Mouse (Mus musculus) intestine, embryonic 15.5 days (tissue): ENCODE measurements around the gene Ttc5. TPM values are rescaled to one million over a fixed set of nuclear protein-coding genes. Genes with fewer than 3 reads are reported as not detected.
"Not testable (repeated sequence)": the region's sequence is repeated elsewhere in the genome, so short reads cannot be mapped to it uniquely, and the experiment has no call there.

ENCODE experiments used
- ATAC-seq: fragments of 200-750 bp; cut with Nextera tagmentation; 2 replicates; pipeline ENCODE4 v1.8.0; 2017; ENCODE audit warnings: moderate TSS enrichment, moderate library complexity
- H3K27ac ChIP-seq: fragments of 300-500 bp; sonication (generic); 2 replicates; pipeline ENCODE4 v1.5.1; 2015; ENCODE audit warnings: mild to moderate bottlenecking, inconsistent platforms
- H3K27me3 ChIP-seq: fragments of 300-500 bp; sonication (generic); replicated peaks from 2 replicates; pipeline ENCODE4 v1.6.1; 2015; ENCODE audit warnings: inconsistent platforms
- H3K36me3 ChIP-seq: fragments of 300-500 bp; sonication (generic); 2 replicates; pipeline ENCODE4 v1.6.1; 2015; ENCODE audit warnings: inconsistent platforms
- H3K4me1 ChIP-seq: fragments of 300-500 bp; sonication (generic); replicated peaks from 2 replicates; pipeline ENCODE4 v1.6.1; 2015; ENCODE audit warnings: inconsistent platforms
- H3K4me2 ChIP-seq: fragments of 300-500 bp; sonication (generic); replicated peaks from 2 replicates; pipeline ENCODE4 v1.6.1; 2015; ENCODE audit warnings: mild to moderate bottlenecking, inconsistent platforms
- H3K4me3 ChIP-seq: fragments of 300-500 bp; sonication (generic); replicated peaks from 2 replicates; pipeline ENCODE4 v1.5.1; 2015; ENCODE audit warnings: inconsistent platforms
- H3K9ac ChIP-seq: fragments of 300-500 bp; sonication (generic); 2 replicates; pipeline ENCODE4 v1.6.1; 2015; ENCODE audit warnings: inconsistent platforms
- H3K9me3 ChIP-seq: fragments of 300-500 bp; sonication (generic); 2 replicates; pipeline ENCODE4 v1.6.1; 2016; ENCODE audit warnings: inconsistent platforms
- WGBS: fragments of 180-500 bp; shearing (Covaris S2); methylation state at CpG from one replicate; pipeline ENCODE4 v1.1.7; 2015; 5-methylcytosine and 5-hydroxymethylcytosine counted together
- polyA plus RNA-seq: library from polyadenylated mRNA; unstranded; fragments of >200 nt; fragmentation: Nextera tagmentation; extraction: Ambion mirVana; gene quantifications from 2 replicates; pipeline ENCODE4 v1.2.1, GENCODE M21; 2015

Gene Ttc5
- 60.5 and 61.8 TPM in 2 replicates for polyA plus RNA-seq

DNA sequence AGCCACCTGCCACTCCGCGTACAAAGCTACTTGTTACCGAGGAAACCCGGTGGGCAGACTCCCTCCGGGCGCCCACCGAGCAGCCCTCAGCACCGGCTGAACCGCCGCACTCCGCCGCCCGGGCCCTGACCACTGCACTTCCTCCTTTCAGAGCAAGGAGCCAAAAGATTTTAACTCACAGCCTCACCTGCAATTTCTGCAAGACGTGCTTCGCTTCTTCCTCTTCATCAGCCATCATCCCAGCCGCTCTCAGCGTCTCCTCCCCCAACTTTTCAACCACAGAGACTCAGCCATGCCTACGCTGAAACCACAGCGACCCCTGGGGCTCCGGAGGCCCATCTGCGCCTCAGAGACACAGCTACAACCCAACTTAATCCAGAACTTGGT lies at the start of gene Ttc5:
Gene Ttc5 (minus strand): TSS at position 269 of the 387 bp plus-strand sequence.
- no peaks in the 10 kb centered on the region for H3K9me3 ChIP-seq
- peaks cover 14% of the 10 kb centered on the region; the same call in 1 of the 2 replicates for H3K36me3 ChIP-seq
- ATAC-seq, result peak; percentile 98
- H3K4me1 ChIP-seq, result peaks cover 5% of the 10 kb centered on the region
- 0 out of 2 replicates have a peak within 1 kb of the TSS, but pooled peaks have one; percentile 51 for H3K27ac ChIP-seq
- WGBS, result under 1% methylated on average over 21 of the region's 21 CpGs
- H3K9ac ChIP-seq, result peak within 1 kb of the TSS; percentile 69
- peak within 1 kb of the TSS; percentile 79 for H3K4me3 ChIP-seq
- no peaks in the 10 kb centered on the region for H3K27me3 ChIP-seq
- H3K4me2 ChIP-seq, result peak within 1 kb of the TSS; percentile 62

DNA sequence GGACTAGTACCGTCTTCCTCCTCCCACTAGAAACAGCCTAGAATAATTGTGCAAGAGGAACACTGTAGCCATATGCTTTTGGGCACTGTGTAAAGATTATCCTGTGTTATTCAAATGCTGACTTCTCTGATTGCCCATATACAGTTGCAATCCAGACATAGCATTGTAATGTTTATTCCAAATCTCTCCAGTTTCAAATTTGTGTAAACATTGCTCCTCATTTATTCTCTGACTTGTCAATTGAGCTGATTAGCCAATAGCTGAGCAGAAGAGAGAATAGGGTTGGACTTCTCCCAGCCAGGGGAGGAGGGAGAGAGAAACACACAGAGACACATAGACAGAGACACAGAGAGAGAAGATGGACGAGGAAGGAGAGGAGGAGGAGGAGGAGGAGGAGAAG lies 49.1 kb upstream of the Ttc5 start:
- H3K9ac ChIP-seq, result no peak overlapping the region
- 0 out of 2 replicates have a peak overlapping the region, but pooled peaks have one; percentile 4 for H3K27ac ChIP-seq
- no peaks in the 10 kb centered on the region for H3K36me3 ChIP-seq
- no peaks in the 10 kb centered on the region for H3K27me3 ChIP-seq
- H3K4me2 ChIP-seq, result 0 out of 2 replicates have a peak overlapping the region, but pooled peaks have one; percentile 22
- no peak overlapping the region for H3K4me3 ChIP-seq
- H3K9me3 ChIP-seq, result no peaks in the 10 kb centered on the region
- 43% methylated on average over 2 of the region's 2 CpGs for WGBS
- 0 out of 2 replicates have a peak, but pooled peaks have one; percentile 44 for ATAC-seq
- H3K4me1 ChIP-seq, result no peaks in the 10 kb centered on the region

GRCm38 (mm10) chr14:50833964-50834363 lies 48.6 kb upstream of the Ttc5 start:
- Histone ChIP-seq H3K27ac (0 out of 2 replicates have a peak overlapping the region, but pooled peaks have one; percentile 4), H3K4me1 (no peaks in the 10 kb centered on the region), H3K4me3 (no peak overlapping the region), H3K4me2 (no peak overlapping the region), H3K27me3 (no peaks in the 10 kb centered on the region), H3K36me3 (no peaks in the 10 kb centered on the region), H3K9me3 (no peaks in the 10 kb centered on the region), H3K9ac (no peak overlapping the region)
- WGBS, result 82% methylated on average over 10 of the region's 10 CpGs
- 0 out of 2 replicates have a peak, but pooled peaks have one; percentile 57 for ATAC-seq

DNA sequence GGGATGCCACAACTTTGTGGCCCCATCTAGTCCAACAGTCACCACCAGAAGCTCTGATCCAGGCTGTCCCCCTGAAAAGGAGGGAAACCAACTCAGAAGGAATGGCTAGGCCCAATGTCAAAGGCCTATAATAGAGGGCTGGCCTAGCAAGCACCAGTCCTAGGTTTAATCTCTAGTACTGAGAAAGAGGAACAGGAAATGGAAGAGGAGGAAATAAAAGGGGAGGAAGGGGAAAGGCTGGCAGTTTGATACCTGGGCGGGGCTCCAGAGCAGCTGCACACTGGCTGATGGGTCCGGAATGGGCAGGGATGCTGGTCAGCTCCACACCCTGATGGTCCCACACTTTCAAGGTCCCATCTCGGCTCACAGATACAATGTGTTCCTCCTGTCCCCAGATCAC lies 44.6 kb upstream of the Ttc5 start:
- Histone ChIP-seq H3K9ac (no peak overlapping the region), H3K4me2 (no peak overlapping the region), H3K9me3 (no peaks in the 10 kb centered on the region), H3K4me3 (no peak overlapping the region), H3K27ac (no peak overlapping the region), H3K27me3 (no peaks in the 10 kb centered on the region), H3K4me1 (no peaks in the 10 kb centered on the region), H3K36me3 (no peaks in the 10 kb centered on the region)
- 71% methylated on average over 3 of the region's 3 CpGs for WGBS
- ATAC-seq, result no peak

- Histone ChIP-seq H3K9me3 (no peaks in the 10 kb centered on the region), H3K27me3 (no peaks in the 10 kb centered on the region), H3K4me2 (no peak overlapping the region), H3K36me3 (peaks cover 16% of the 10 kb centered on the region), H3K4me3 (no peak overlapping the region), H3K27ac (no peak overlapping the region), H3K4me1 (no peaks in the 10 kb centered on the region), H3K9ac (no peak overlapping the region)
- WGBS, result 87% methylated on average over 4 of the region's 4 CpGs
- ATAC-seq, result no peak
Observed at GRCm38 (mm10) chr14:50826579-50826978, 41.3 kb upstream of the Ttc5 start.

DNA sequence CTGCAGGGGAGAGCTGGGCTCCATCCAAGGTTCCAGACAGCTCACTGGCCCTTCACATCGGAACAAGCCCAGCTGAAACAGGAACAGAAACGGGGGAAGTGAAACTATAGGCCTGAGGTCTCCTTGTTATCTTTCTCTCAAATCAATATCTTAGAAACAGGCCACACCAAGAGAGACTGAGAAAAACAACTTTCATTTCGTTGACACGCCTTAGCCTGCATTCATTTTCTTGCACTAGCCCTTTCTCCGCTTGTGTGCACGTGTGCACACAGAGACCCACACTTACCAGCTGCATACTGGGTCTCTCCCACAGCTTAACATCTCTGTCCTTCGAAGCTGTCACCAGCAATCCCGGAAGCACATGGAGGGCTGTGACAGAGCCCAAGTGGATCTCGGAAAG lies 38.9 kb upstream of the Ttc5 start:
- H3K4me2 ChIP-seq, result no peak overlapping the region
- H3K27me3 ChIP-seq, result no peaks in the 10 kb centered on the region
- no peaks in the 10 kb centered on the region for H3K9me3 ChIP-seq
- H3K36me3 ChIP-seq, result peaks cover 30% of the 10 kb centered on the region
- no peak overlapping the region for H3K4me3 ChIP-seq
- no peak overlapping the region for H3K9ac ChIP-seq
- WGBS, result 87% methylated on average over 9 of the region's 9 CpGs
- ATAC-seq, result no peak
- no peak overlapping the region for H3K27ac ChIP-seq
- no peaks in the 10 kb centered on the region for H3K4me1 ChIP-seq

DNA sequence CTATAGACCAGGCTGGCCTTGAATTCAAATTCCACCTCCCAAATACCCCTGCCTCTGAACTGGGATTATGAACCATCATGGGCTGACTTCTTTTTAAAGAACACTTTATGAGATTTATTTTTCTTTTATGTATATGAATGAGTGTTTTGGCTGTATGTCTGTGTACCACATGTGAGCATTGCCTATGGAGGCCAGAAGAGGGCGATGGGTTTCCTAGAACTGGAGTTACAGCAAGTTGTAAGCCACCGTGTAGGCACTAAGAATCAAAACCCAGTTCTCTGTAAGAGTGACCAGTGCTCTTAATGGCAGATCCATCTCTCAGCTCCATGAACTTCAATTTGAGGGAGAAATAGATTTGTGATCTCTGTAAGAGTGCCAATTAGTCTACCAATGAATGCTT lies 37.9 kb upstream of the Ttc5 start:
- H3K4me1 ChIP-seq, result no peaks in the 10 kb centered on the region
- no peak for ATAC-seq
- peaks cover 35% of the 10 kb centered on the region for H3K36me3 ChIP-seq
- H3K4me3 ChIP-seq, result no peak overlapping the region
- H3K9ac ChIP-seq, result no peak overlapping the region
- no peaks in the 10 kb centered on the region for H3K9me3 ChIP-seq
- no peak overlapping the region for H3K27ac ChIP-seq
- 81% methylated on average over 2 of the region's 2 CpGs for WGBS
- H3K4me2 ChIP-seq, result no peak overlapping the region
- H3K27me3 ChIP-seq, result no peaks in the 10 kb centered on the region

DNA sequence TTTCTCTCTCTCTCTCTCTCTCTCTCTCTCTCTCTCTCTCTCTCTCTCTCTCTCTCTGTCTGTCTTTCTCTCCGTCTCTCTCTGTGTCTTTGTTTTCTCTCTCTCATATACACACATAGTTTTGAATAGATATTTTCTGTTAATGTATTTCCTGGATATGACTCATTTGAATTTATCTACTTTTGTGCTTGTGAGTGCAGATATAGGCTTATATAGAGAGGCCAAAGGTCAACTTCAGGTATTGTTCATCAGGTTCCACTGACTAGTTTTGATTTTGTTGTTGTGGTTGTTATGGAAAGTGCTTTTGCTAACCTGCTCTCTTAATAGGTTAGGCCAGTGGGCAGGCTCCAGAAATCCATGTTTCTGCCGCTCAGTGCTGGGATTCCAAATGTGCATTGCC lies 27.7 kb upstream of the Ttc5 start:
- no peak overlapping the region for H3K27ac ChIP-seq
- H3K9me3 ChIP-seq, result no peaks in the 10 kb centered on the region
- no peak overlapping the region for H3K4me2 ChIP-seq
- H3K36me3 ChIP-seq, result peaks cover 29% of the 10 kb centered on the region
- 78% methylated on average over 2 of the region's 2 CpGs for WGBS
- ATAC-seq, result peak; percentile 41
- H3K4me1 ChIP-seq, result peaks cover 3% of the 10 kb centered on the region; the same call in 1 of the 2 replicates
- no peak overlapping the region for H3K4me3 ChIP-seq
- no peaks in the 10 kb centered on the region for H3K27me3 ChIP-seq
- no peak overlapping the region for H3K9ac ChIP-seq

- 0% methylated on average over 42 of the region's 42 CpGs for WGBS
- Histone ChIP-seq H3K9me3 (no peaks in the 10 kb centered on the region), H3K9ac (peak within 1 kb of the TSS; percentile 66), H3K36me3 (peaks cover 6% of the 10 kb centered on the region), H3K27me3 (no peaks in the 10 kb centered on the region), H3K4me2 (peak within 1 kb of the TSS; percentile 63), H3K4me3 (peak within 1 kb of the TSS; percentile 51), H3K27ac (peak within 1 kb of the TSS; percentile 92), H3K4me1 (peaks cover 5% of the 10 kb centered on the region; the same call in 1 of the 2 replicates)
- peak; percentile 100 for ATAC-seq
Observed at GRCm38 (mm10) chr14:50807487-50808072, 22.3 kb upstream of the Ttc5 start, which contains the start of the genes Ccnb1ip1 and Parp2. Gene Ccnb1ip1 (minus strand): TSS chr14:50807732. Gene Parp2 (plus strand): TSS chr14:50807841.

- not testable (repeated sequence) for ATAC-seq, H3K9me3 ChIP-seq, H3K9ac ChIP-seq, H3K4me1 ChIP-seq, H3K36me3 ChIP-seq, H3K27ac ChIP-seq, H3K4me3 ChIP-seq, H3K27me3 ChIP-seq
- peak overlapping the region; percentile 38 for H3K4me2 ChIP-seq
- WGBS, result 86% methylated on average over 5 of the region's 5 CpGs
Observed at GRCm38 (mm10) chr14:50806469-50806868, 21.1 kb upstream of the Ttc5 start.

DNA sequence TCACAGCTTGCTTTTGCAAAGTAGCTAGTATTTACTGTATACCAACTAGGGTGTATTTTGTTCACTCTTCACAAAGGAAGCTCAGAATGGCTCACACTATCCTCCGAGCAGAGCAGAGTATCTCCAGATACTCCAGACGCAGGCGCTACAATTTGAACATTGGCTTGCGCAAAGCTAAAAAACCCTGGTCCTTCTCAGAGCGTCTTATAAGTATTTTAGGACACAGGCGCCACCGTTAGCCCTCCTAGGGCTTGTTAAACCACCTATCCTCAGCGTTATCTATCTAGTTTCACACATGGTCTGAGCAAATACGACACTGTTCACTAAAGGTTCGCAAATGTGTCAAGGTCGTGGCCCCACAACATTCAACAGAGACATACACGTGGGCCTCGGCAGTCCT lies 19.4 kb upstream of the Ttc5 start:
- Histone ChIP-seq H3K36me3 (no peaks in the 10 kb centered on the region), H3K27ac (no peak overlapping the region), H3K4me2 (no peak overlapping the region), H3K9me3 (no peaks in the 10 kb centered on the region), H3K27me3 (no peaks in the 10 kb centered on the region), H3K9ac (no peak overlapping the region), H3K4me3 (no peak overlapping the region), H3K4me1 (peaks cover 5% of the 10 kb centered on the region; the same call in 1 of the 2 replicates)
- 58% methylated on average over 13 of the region's 13 CpGs for WGBS
- no peak for ATAC-seq

DNA sequence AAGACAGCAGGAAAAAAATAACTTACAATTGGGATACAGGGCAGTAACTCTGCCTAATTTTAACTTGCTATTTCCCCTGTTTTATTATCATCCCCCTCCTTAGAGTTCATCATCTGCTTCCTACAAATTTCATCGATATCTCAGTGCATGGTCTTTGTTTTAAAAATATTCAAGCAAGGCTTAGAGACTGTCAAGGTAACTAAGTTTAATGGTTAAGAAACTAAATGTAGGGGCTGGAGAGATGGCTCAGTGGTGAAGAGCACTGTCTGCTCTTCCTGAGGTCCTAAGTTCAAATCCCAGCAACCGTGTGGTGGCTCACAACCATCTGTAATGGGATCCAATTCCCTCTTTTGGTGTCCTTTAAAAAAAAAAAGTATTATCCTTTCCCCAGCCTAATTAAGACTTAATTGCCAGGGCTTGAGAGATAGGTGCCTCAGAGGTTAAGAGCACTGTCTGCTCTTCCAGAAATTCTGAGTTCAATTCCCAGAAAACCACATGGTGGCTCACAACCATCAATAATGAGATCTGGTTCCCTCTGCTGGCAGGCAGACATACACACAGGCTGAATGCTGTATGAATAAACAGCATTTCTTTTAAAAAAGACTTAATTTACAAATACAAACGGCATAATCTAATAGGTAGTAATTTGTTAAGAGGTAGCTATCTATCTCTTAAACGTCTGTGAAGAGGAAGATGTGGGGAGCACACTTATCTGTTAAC lies 17.7 kb upstream of the Ttc5 start:
- H3K4me2 ChIP-seq, result no peak overlapping the region
- no peaks in the 10 kb centered on the region for H3K9me3 ChIP-seq
- H3K27me3 ChIP-seq, result no peaks in the 10 kb centered on the region
- no peak overlapping the region for H3K9ac ChIP-seq
- H3K36me3 ChIP-seq, result no peaks in the 10 kb centered on the region
- H3K4me1 ChIP-seq, result 0 out of 2 replicates have a peak, but pooled peaks cover 2% of the 10 kb centered on the region
- H3K27ac ChIP-seq, result no peak overlapping the region
- no peak for ATAC-seq
- 56% methylated on average over 4 of the region's 4 CpGs for WGBS
- no peak overlapping the region for H3K4me3 ChIP-seq
